Mouse (Mus musculus) heart, embryonic 11.5 days (tissue): ENCODE data around the gene Trim7. TPM values are rescaled to one million over a fixed set of nuclear protein-coding genes. Genes with fewer than 3 reads are reported as not detected.

ENCODE experiments used
- ATAC-seq: fragments of 200-750 bp; cut with Nextera tagmentation; replicated peaks from 2 replicates; pipeline ENCODE4 v1.8.0; 2017; ENCODE audit warnings: moderate library complexity; ENCODE audit not compliant: insufficient number of reproducible peaks, low FRiP score, low TSS enrichment
- H3K27ac ChIP-seq: fragments of 300-500 bp; sonication (generic); 2 replicates; pipeline ENCODE4 v1.5.1; 2014; ENCODE audit warnings: mild to moderate bottlenecking, low read depth, low read length
- H3K27me3 ChIP-seq: fragments of 300-500 bp; sonication (generic); 2 replicates; pipeline ENCODE4 v1.6.1; 2014; ENCODE audit warnings: mild to moderate bottlenecking, low read length, mixed read lengths; ENCODE audit not compliant: control insufficient read depth, insufficient read depth
- H3K36me3 ChIP-seq: fragments of 300-500 bp; sonication (generic); 2 replicates; pipeline ENCODE4 v1.6.1; 2014; ENCODE audit warnings: mild to moderate bottlenecking, low read length, moderate library complexity, mixed read lengths; ENCODE audit not compliant: control insufficient read depth, insufficient read depth
- H3K4me1 ChIP-seq: fragments of 300-500 bp; sonication (generic); 2 replicates; pipeline ENCODE4 v1.6.1; 2014; ENCODE audit warnings: low read length; ENCODE audit not compliant: control insufficient read depth, insufficient read depth
- H3K4me2 ChIP-seq: fragments of 300-500 bp; sonication (generic); 2 replicates; pipeline ENCODE4 v1.6.1; 2014; ENCODE audit warnings: mild to moderate bottlenecking, moderate library complexity
- H3K4me3 ChIP-seq: fragments of 300-500 bp; sonication (generic); 2 replicates; pipeline ENCODE4 v1.5.1; 2014; ENCODE audit warnings: low read depth, low read length
- H3K9ac ChIP-seq: fragments of 300-500 bp; sonication (generic); 2 replicates; pipeline ENCODE4 v1.6.1; 2014; ENCODE audit warnings: mild to moderate bottlenecking, low read depth, low read length, moderate library complexity
- H3K9me3 ChIP-seq: fragments of 300-500 bp; sonication (generic); replicated peaks from 2 replicates; pipeline ENCODE4 v1.6.1; 2016; ENCODE audit warnings: low read length; ENCODE audit not compliant: control insufficient read depth
- WGBS: fragments of 180-500 bp; shearing (Covaris S2); extraction: QIAGEN DNeasy Blood & Tissue Kit; methylation state at CpG from one replicate; pipeline ENCODE4 v1.1.7; 2014; ENCODE audit not compliant: insufficient replicate concordance; 5-methylcytosine and 5-hydroxymethylcytosine counted together
- polyA plus RNA-seq: library from polyadenylated mRNA; unstranded; fragments of >200 nt; fragmentation: Nextera tagmentation; extraction: Ambion mirVana; gene quantifications from 2 replicates; pipeline ENCODE4 v1.2.1, GENCODE M21; 2014

The Trim7 gene
- polyA plus RNA-seq, 1 experiment from 2014 or later, result 0.43 TPM

DNA sequence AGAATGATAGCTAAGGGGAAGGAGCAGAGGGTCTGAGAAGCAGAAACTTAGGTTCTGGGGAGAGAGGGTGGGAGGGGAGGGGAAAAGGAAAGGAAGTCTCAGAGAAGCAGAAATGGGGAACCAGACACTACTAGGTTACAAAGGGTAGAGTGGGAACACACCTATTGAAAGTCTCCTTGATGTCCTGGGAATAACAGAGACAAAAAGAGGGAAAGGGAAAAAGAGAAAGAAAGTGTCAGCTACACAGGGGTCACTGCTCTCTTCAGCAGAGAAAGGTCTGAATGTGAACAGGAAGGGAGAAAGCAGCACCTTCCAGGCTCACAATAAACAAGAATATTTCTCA is 17.7 kb upstream of the Trim7 start:
- no peak overlapping the region for H3K27ac ChIP-seq
- no peaks in the 10 kb centered on the region for H3K9me3 ChIP-seq
- H3K4me2 ChIP-seq, result no peak overlapping the region
- H3K4me1 ChIP-seq, result no peaks in the 10 kb centered on the region
- H3K4me3 ChIP-seq, result no peak overlapping the region
- no peak for ATAC-seq
- no peak overlapping the region for H3K9ac ChIP-seq
- peaks cover 57% of the 10 kb centered on the region for H3K36me3 ChIP-seq
- H3K27me3 ChIP-seq, result no peaks in the 10 kb centered on the region

DNA sequence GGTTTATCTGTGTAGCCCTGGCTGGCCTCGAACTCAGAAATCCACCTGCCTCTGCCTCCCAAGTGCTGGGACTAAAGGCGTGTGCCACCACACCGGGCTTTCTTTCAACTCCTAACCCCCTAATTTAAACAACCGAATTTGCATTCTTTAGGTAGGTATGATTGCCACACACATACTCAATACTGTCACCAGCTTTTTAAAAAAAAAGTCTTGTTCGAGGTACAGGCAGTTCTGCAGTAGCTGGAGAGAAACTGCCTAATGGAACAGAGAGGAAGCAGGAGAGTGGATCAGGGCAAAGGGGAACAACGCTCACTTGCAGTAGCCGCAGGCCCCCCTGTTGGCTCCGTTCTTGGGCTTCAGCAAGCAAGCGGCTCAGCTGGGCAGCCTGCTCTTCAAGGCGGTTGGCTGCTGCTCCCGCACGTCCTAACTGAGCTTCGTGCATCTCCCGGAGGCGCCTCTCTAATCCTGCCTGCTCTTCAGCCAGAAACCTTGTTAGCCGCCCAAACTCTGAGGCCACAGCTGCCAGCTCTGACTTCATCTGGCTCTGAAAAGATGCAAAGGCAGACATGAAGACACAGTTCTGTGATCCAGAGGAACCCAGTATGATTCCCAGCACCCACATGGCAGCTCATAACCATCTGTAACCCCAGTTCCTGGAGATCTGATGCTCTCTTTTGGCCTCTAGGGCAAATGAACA is 17.1 kb upstream of the Trim7 start:
- no peak overlapping the region for H3K27ac ChIP-seq
- no peak for ATAC-seq
- no peak overlapping the region for H3K9ac ChIP-seq
- H3K4me3 ChIP-seq, result no peak overlapping the region
- no peaks in the 10 kb centered on the region for H3K27me3 ChIP-seq
- WGBS, result 75% methylated on average over 16 of the region's 16 CpGs
- peaks cover 52% of the 10 kb centered on the region for H3K36me3 ChIP-seq
- no peak overlapping the region for H3K4me2 ChIP-seq
- H3K9me3 ChIP-seq, result no peaks in the 10 kb centered on the region
- H3K4me1 ChIP-seq, result no peaks in the 10 kb centered on the region

DNA sequence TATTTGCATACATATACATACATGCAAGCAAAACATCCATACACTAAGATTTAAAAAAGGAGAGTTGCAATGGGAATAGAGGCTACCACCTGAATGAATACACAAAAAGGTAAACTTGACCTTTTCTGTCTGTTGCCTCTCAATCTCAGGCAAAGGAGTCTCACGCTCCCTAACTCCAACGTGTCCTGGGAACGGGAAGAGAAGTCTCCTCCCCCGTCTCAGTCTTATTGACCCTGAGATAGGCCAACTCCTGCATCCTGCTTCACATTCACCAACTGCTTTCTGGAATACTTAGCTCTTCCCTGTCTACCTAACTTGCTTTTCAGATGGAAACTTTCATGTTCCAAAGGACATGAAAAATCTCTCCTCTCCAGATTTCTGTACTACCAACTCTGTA is 16.5 kb upstream of the Trim7 start:
- Histone ChIP-seq H3K27me3 (no peaks in the 10 kb centered on the region), H3K4me2 (no peak overlapping the region), H3K9me3 (no peaks in the 10 kb centered on the region), H3K36me3 (peaks cover 47% of the 10 kb centered on the region), H3K27ac (no peak overlapping the region), H3K4me3 (no peak overlapping the region), H3K4me1 (0 out of 2 replicates have a peak, but pooled peaks cover 3% of the 10 kb centered on the region), H3K9ac (no peak overlapping the region)
- 61% methylated on average over 4 of the region's 4 CpGs for WGBS
- no peak for ATAC-seq

DNA sequence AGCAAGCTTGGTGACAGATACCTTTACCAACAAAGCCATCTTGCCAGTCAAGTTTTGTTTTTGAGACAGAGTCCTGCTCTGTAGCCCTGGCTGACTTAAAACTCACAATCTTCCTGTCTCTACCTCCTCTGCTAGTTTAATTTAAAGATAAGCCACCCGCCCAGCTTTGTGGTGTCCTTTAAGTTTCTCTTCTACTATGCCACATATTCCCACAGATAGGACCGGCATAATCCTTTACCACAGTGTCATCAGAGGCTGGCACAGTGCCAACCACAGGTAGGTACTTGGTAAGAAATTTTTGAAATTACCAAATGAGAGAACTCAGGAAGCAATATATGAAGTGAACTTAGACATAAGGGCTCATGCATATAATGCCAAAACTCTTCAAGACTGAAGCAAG is 15.8 kb upstream of the Trim7 start:
- Histone ChIP-seq H3K9me3 (no peaks in the 10 kb centered on the region), H3K27ac (no peak overlapping the region), H3K27me3 (no peaks in the 10 kb centered on the region), H3K4me1 (0 out of 2 replicates have a peak, but pooled peaks cover 6% of the 10 kb centered on the region), H3K4me3 (no peak overlapping the region), H3K9ac (no peak overlapping the region), H3K36me3 (peaks cover 40% of the 10 kb centered on the region), H3K4me2 (no peak overlapping the region)
- no peak for ATAC-seq
- WGBS, result 85% methylated on average over 2 of the region's 2 CpGs

DNA sequence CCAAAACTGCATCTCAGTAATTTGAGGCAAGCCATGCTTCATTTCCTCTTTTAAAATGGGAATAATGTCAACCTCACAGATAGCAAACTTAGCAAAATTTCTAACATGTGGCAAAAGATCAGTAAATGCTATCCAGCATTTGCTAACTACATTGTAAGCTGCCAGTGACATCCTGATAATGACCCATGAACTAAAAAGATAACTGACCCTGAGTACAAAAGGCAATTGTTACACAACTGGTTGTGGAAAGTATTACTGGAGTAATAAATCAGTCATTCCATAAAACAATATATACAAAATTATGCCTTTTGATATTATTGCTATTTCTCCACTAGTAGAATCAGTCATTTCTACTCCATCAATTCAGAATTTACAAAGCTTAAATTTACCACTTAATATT is 12.2 kb upstream of the Trim7 start:
- Histone ChIP-seq H3K36me3 (peaks cover 14% of the 10 kb centered on the region), H3K4me3 (no peak overlapping the region), H3K9ac (no peak overlapping the region), H3K27me3 (no peaks in the 10 kb centered on the region), H3K9me3 (no peaks in the 10 kb centered on the region), H3K4me1 (peaks cover 16% of the 10 kb centered on the region), H3K27ac (no peak overlapping the region), H3K4me2 (no peak overlapping the region)
- ATAC-seq, result no peak

DNA sequence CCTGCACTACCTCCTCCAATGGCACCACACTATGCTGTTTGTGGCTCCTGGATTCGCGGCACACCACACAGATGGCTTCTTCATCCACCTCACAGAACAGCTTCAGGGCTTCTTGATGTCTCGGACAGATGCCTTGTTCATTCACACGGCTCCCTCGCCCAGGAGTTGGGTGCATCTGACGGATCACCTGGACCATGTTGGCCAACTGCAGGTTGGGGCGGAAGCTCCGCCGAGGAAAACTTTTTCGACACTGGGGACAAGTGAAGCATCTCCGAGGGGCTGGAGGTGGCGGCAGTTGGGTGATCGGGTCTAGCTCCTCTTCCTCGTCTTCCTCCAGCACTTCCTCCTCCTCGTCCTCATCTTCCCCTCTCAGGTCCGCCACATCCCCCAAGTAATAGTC is 10.1 kb upstream of the Trim7 start:
- peak overlapping the region; percentile 92 for H3K4me3 ChIP-seq
- no peaks in the 10 kb centered on the region for H3K27me3 ChIP-seq
- no peak for ATAC-seq
- peak overlapping the region; percentile 81 for H3K4me2 ChIP-seq
- no peaks in the 10 kb centered on the region for H3K9me3 ChIP-seq
- peak overlapping the region; percentile 90 for H3K9ac ChIP-seq
- H3K4me1 ChIP-seq, result peaks cover 16% of the 10 kb centered on the region
- H3K27ac ChIP-seq, result no peak overlapping the region
- peaks cover 8% of the 10 kb centered on the region for H3K36me3 ChIP-seq
- WGBS, result 73% methylated on average over 16 of the region's 16 CpGs

DNA sequence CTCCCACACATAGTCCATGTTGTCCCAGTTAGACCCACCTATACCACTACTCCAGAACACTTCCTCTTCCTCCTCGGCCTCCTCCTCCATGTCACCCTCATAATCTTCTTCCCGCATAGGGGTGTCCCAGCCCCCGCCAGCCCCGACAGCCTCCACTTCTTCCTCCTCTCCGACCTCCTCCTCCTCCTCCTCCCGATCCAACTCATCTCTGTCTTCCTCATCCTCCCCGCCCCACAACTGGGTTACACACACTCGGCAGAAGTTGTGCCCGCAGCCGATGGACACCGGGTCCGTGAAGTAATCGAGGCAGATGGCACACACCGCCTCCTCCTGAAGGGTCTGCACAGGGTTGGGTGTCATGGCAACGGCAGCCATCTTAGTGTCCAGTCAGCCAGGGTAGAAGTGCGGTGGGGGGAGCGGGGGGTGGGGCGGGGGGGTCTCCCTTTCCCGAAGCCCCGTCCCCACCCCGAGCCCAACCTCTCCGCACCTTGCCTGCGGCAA is 9.6 kb upstream of the Trim7 start:
- peak overlapping the region; percentile 98 for H3K27ac ChIP-seq
- H3K4me2 ChIP-seq, result peak overlapping the region; percentile 81
- ATAC-seq, result peak; percentile 28
- no peaks in the 10 kb centered on the region for H3K9me3 ChIP-seq
- peaks cover 8% of the 10 kb centered on the region for H3K36me3 ChIP-seq
- H3K4me3 ChIP-seq, result peak overlapping the region; percentile 92
- no peaks in the 10 kb centered on the region for H3K27me3 ChIP-seq
- peaks cover 16% of the 10 kb centered on the region for H3K4me1 ChIP-seq
- H3K9ac ChIP-seq, result peak overlapping the region; percentile 90
- 2% methylated on average over 22 of the region's 23 CpGs for WGBS

DNA sequence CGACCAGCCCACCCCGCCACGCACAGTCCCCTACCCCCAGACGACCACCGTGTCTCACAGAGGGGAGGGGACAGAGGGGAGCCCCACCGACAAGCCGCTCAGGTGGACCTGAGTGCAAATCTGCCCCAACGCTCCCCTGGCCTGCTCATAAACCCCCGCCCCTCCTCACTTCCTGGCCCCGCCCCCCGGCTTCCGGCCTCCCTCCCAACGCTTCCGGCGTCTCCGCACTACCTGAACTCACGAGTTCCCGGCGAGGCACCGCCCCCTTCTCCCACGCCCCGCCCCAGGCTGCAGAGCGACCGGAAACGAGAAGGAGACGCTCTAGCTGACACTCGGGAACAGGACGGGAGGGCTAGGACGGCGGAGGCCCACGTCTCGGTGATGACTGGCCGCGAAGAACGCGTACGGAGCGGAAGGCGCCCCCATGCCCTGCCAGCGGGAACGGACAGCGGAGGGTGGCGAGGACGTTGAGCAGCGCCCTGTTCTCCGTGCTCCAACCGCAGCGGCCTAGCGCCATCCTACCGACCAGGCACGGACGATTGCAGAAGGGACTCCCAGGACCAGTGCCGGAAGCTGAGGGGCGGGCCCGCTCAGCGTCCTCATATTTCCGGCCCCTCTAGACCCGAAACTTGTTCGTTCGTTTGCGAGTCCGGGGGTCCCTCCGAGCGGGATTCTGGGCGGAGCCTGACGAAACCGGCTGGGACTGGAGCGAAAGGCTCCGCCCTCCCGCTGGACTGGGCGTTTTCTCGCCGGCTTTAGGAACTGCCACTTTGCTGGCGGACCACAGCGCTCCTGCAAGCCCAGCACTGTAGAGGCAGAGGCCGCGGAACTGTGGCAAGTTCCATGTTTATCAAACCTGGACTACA is 8.9 kb upstream of the Trim7 start, which contains the start of gene Trim41:
TSS of gene Trim41 (minus strand) at position 554 of the 866 bp plus-strand sequence.
- H3K27ac ChIP-seq, result peak within 1 kb of the TSS; percentile 98
- H3K9me3 ChIP-seq, result no peaks in the 10 kb centered on the region
- peak within 1 kb of the TSS; percentile 92 for H3K4me3 ChIP-seq
- peak within 1 kb of the TSS; percentile 81 for H3K4me2 ChIP-seq
- H3K4me1 ChIP-seq, result peaks cover 16% of the 10 kb centered on the region
- H3K36me3 ChIP-seq, result peaks cover 3% of the 10 kb centered on the region; the same call in 1 of the 2 replicates
- peak; percentile 94 for ATAC-seq
- peak within 1 kb of the TSS; percentile 93 for H3K9ac ChIP-seq
- whole genome bisulfite sequencing, result under 1% methylated on average over 77 of the region's 77 CpGs
- H3K27me3 ChIP-seq, result no peaks in the 10 kb centered on the region
